ENCODE assay signal across 10 mouse cellular contexts in the genomic region with DNA sequence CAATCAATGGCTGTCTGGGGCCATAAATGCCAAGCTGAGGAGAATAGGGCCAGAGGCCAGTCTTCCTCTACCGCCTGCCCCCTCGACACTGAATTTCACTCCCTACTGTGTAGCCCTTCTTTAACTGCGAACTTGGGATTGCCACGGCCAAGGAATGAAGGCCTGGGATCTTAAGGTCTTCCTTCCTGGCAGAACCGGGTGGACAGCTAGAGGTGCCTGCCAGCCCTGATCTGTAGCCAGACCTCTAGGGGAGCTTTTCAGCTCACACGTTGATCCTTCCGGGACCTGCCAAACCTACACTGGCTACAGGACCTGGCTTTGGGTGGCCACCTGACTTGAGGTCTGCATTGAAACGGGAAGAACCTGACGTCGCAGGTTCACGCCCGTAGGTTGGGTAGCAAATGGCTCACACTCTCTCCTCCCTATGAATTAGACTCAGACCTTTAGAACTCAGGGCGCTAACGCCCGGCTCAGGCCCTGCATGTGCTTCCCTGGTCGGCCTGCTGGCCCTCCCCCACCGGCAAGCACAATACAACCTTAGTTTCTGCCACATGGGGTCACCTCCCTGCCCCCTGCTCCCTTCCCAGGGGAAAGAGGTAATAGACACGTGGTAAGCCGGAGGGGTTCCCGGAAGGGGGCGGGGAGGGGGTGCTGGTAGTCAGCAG. TPM values are rescaled to one million over a fixed set of nuclear protein-coding genes. Genes with fewer than 3 reads are reported as not detected.
DNase-seq lines count a peak whose midpoint lies in the region; TF ChIP-seq lines count a peak whose summit lies in the region.
"Had no signal": no experiment of that assay in that cellular context is flagged by ENCODE, and none has a peak within 500 bp of the region (broad histone marks: within the 10 kb centered on the region; RNA-seq: fewer than 3 reads in every experiment).

No protein-coding gene starts in this region.

- H3K4me3 ChIP-seq in ES-E14 (ENCODE audit: insufficient read depth in 1 of 2, low read depth in 1 of 2, low read length in 2 of 2, poor library complexity in 1 of 2, severe bottlenecking in 1 of 2) = peak overlapping the region; percentile 85 to 88
- H3K4me3 ChIP-seq in hindbrain, embryonic 10.5 days = peak overlapping the region; percentile 87
- peak overlapping the region; percentile 83 for H3K4me3 ChIP-seq in midbrain, embryonic 10.5 days

- no peaks in the 10 kb centered on the region for H3K27me3 ChIP-seq in hindbrain, embryonic 10.5 days (ENCODE audit: insufficient read depth, poor library complexity, severe bottlenecking)
- H3K27me3 ChIP-seq in midbrain, embryonic 10.5 days (ENCODE audit: low read depth, poor library complexity, severe bottlenecking) = no peaks in the 10 kb centered on the region

- peak overlapping the region; percentile 87 for H3K9ac ChIP-seq in ES-E14 (ENCODE audit: insufficient read depth, low read depth, low read length, poor library complexity, severe bottlenecking)

- in situ Hi-C loops in ES-E14 (cut with MboI; ENCODE audit: low sequenced_read_pairs in 2 of 2, unreplicated experiment in 2 of 2) = no loop called here

- H3K4me1 ChIP-seq in ES-E14 (ENCODE audit: control insufficient read depth in 2 of 2, insufficient read depth in 2 of 2, low read length in 2 of 2, poor library complexity in 1 of 2) = peaks cover 3 to 4% of the 10 kb centered on the region in 2 experiments; a peak in 3 of 4 replicates
- H3K4me1 ChIP-seq in hindbrain, embryonic 10.5 days (replicated peaks) = peaks cover 81% of the 10 kb centered on the region
- peaks cover 85% of the 10 kb centered on the region for H3K4me1 ChIP-seq in midbrain, embryonic 10.5 days

- no peaks in the 10 kb centered on the region for H3K9me3 ChIP-seq in ES-E14 (ENCODE audit: control insufficient read depth, insufficient read depth, low read depth, low read length)
- no peaks in the 10 kb centered on the region for H3K9me3 ChIP-seq in hindbrain, embryonic 10.5 days
- H3K9me3 ChIP-seq in midbrain, embryonic 10.5 days (replicated peaks) = no peaks in the 10 kb centered on the region

- peaks cover 5% of the 10 kb centered on the region; the same call in 1 of the 2 replicates for H3K36me3 ChIP-seq in ES-E14 (ENCODE audit: control insufficient read depth, insufficient read depth, low read length, poor library complexity, severe bottlenecking)
- H3K36me3 ChIP-seq in hindbrain, embryonic 10.5 days = peaks cover 12% of the 10 kb centered on the region; the same call in 1 of the 2 replicates
- peaks cover 28% of the 10 kb centered on the region; the same call in 1 of the 2 replicates for H3K36me3 ChIP-seq in midbrain, embryonic 10.5 days

- under 1% methylated on average over 21 of the region's 21 CpGs for WGBS in hindbrain, embryonic 10.5 days
- WGBS in midbrain, embryonic 10.5 days = under 1% methylated on average over 21 of the region's 21 CpGs

- DNase-seq in cerebellum, postnatal 25 days = peak; percentile 13 to 15
- no peak for DNase-seq in cerebellum, adult 8-10 months
- DNase-seq in ES-E14 (ENCODE audit: low read depth, low spot score) = no peak
- peak; percentile 69 for DNase-seq in hindbrain, embryonic 10.5 days (ENCODE audit: low spot score)
- DNase-seq in midbrain, embryonic 10.5 days (ENCODE audit: low spot score) = peak; percentile 65
- no peak for DNase-seq in left cerebral cortex, postnatal 14 days (ENCODE audit: low spot score in 2 of 2)
- no peak for DNase-seq in adrenal gland, adult 8-10 months
- DNase-seq in frontal cortex, adult 2 months (ENCODE audit: extremely low spot score in 1 of 2, low spot score in 1 of 2) = no peak
- DNase-seq: adrenal gland, postnatal 10 days; lung, postnatal 4 days had no signal

- peak overlapping the region; percentile 96 for H3K27ac ChIP-seq in ES-E14 (ENCODE audit: insufficient read depth, low read depth, low read length, poor library complexity, severe bottlenecking)
- peak overlapping the region; percentile 94 for H3K27ac ChIP-seq in hindbrain, embryonic 10.5 days
- H3K27ac ChIP-seq in midbrain, embryonic 10.5 days (replicated peaks) = peak overlapping the region; percentile 92

- intact Hi-C loops in left cerebral cortex, postnatal 14 days (cut with DNase I) = no loop called here

TF ChIP-seq in ES-E14, 5 proteins besides CTCF, POLR2A, EP300 and RAD21:
- no peak for TF ChIP-seq CHD2 (IDR thresholded peaks at IDR 0.05; ENCODE audit: low read depth, low read length)
- TF ChIP-seq HCFC1 (IDR thresholded peaks at IDR 0.05; ENCODE audit: borderline replicate concordance, insufficient read depth, low read length) = no peak
- no peak for TF ChIP-seq MAFK (IDR thresholded peaks at IDR 0.05; ENCODE audit: insufficient read depth, low read depth, low read length)
- no peak for TF ChIP-seq ZC3H11A (IDR thresholded peaks at IDR 0.05; ENCODE audit: borderline replicate concordance, low read depth, low read length)
- no peak for TF ChIP-seq ZNF384 (IDR thresholded peaks at IDR 0.05; ENCODE audit: low read depth, low read length)
TF ChIP-seq in ES-E14: peak in this region for 0.

RNA-seq across cellular contexts. Expression of gene Lin28a, which starts 1.3 kb away (rescaled TPM):
- total RNA-seq in ES-E14 (2012; rRNA removed) = 84.7 and 134 TPM in 2 replicates
- 13.4 and 27.5 TPM in 2 replicates for polyA plus RNA-seq in hindbrain, embryonic 10.5 days (2016; fragmentation: Nextera tagmentation; extraction: Ambion mirVana)
- 16.9 and 29.2 TPM in 2 replicates for polyA plus RNA-seq in midbrain, embryonic 10.5 days (2016; fragmentation: Nextera tagmentation; extraction: Ambion mirVana)
- not detected for total RNA-seq in left cerebral cortex, postnatal 14 days (2021)
- total RNA-seq in adrenal gland, adult 8-10 months (2022) = not detected
- not detected in 2 replicates for polyA plus RNA-seq in frontal cortex, adult 2 months (2012; rRNA removed)

RNA-seq across cellular contexts. Expression of gene Dhdds, which starts 16.6 kb away (rescaled TPM):
- 20.9 and 24.6 TPM in 2 replicates for total RNA-seq in ES-E14 (2012; rRNA removed)
- 39.5 and 42.3 TPM in 2 replicates for polyA plus RNA-seq in hindbrain, embryonic 10.5 days (2016; fragmentation: Nextera tagmentation; extraction: Ambion mirVana)
- 38.8 and 41.4 TPM in 2 replicates for polyA plus RNA-seq in midbrain, embryonic 10.5 days (2016; fragmentation: Nextera tagmentation; extraction: Ambion mirVana)
- total RNA-seq in left cerebral cortex, postnatal 14 days (2021) = 10 to 100 TPM; 61.0 to 63.6 TPM
- total RNA-seq in adrenal gland, adult 8-10 months (2022) = 10 to 100 TPM; 48.8 to 57.7 (median 57.0) TPM
- 54.8 and 56.5 TPM in 2 replicates for polyA plus RNA-seq in frontal cortex, adult 2 months (2012; rRNA removed)

RNA-seq across cellular contexts. Expression of gene Zfp683, which starts 36.3 kb away (rescaled TPM):
- not detected in 2 replicates for total RNA-seq in ES-E14 (2012; rRNA removed)
- not detected in 2 replicates for polyA plus RNA-seq in hindbrain, embryonic 10.5 days (2016; fragmentation: Nextera tagmentation; extraction: Ambion mirVana)
- polyA plus RNA-seq in midbrain, embryonic 10.5 days (2016; fragmentation: Nextera tagmentation; extraction: Ambion mirVana) = not detected in 2 replicates
- total RNA-seq in left cerebral cortex, postnatal 14 days (2021) = not detected
- under 1 TPM in 1 of 4 experiments, not detected in 3; 0.40 TPM for total RNA-seq in adrenal gland, adult 8-10 months (2022)
- not detected in 2 replicates for polyA plus RNA-seq in frontal cortex, adult 2 months (2012; rRNA removed)

RNA-seq across cellular contexts. Expression of gene Crybg2, which starts 43.3 kb away (rescaled TPM):
- total RNA-seq in ES-E14 (2012; rRNA removed) = 12.6 and 30.9 TPM in 2 replicates
- 1.6 and 2.9 TPM in 2 replicates for polyA plus RNA-seq in hindbrain, embryonic 10.5 days (2016; fragmentation: Nextera tagmentation; extraction: Ambion mirVana)
- 2.0 TPM in 2 replicates for polyA plus RNA-seq in midbrain, embryonic 10.5 days (2016; fragmentation: Nextera tagmentation; extraction: Ambion mirVana)
- total RNA-seq in left cerebral cortex, postnatal 14 days (2021) = 1 to 10 TPM; 1.3 to 1.4 TPM
- total RNA-seq in adrenal gland, adult 8-10 months (2022) = not detected
- polyA plus RNA-seq in frontal cortex, adult 2 months (2012; rRNA removed) = 2.6 TPM in 2 replicates

RNA-seq across cellular contexts. Expression of gene Hmgn2, which starts 48.9 kb away (rescaled TPM):
- total RNA-seq in ES-E14 (2012; rRNA removed) = 196 and 205 TPM in 2 replicates
- 3,014 and 3,091 TPM in 2 replicates for polyA plus RNA-seq in hindbrain, embryonic 10.5 days (2016; fragmentation: Nextera tagmentation; extraction: Ambion mirVana)
- 3,615 and 3,770 TPM in 2 replicates for polyA plus RNA-seq in midbrain, embryonic 10.5 days (2016; fragmentation: Nextera tagmentation; extraction: Ambion mirVana)
- 100 to 1,000 TPM; 118 to 146 TPM for total RNA-seq in left cerebral cortex, postnatal 14 days (2021)
- total RNA-seq in adrenal gland, adult 8-10 months (2022) = 100 to 1,000 TPM; 127 to 139 (median 136) TPM
- polyA plus RNA-seq in frontal cortex, adult 2 months (2012; rRNA removed) = 204 and 207 TPM in 2 replicates

Comparison
In these comparisons a context has a peak if more than half of its experiments do, and no peak if none do; other contexts are left out.
1. DNase-seq: peak in cerebellum, postnatal 25 days (2 of 2), hindbrain, embryonic 10.5 days (single experiment) and midbrain, embryonic 10.5 days (single experiment); none in cerebellum, adult 8-10 months (single experiment), ES-E14 (single experiment), left cerebral cortex, postnatal 14 days (0 of 2), adrenal gland, adult 8-10 months (single experiment) and frontal cortex, adult 2 months (0 of 2).
2. RNA of gene Lin28a, which starts 1.3 kb away (total RNA-seq): 84.7 to 134 TPM in ES-E14; not detected in left cerebral cortex, postnatal 14 days and not detected in adrenal gland, adult 8-10 months; every median in the first group is over 10 times any median in the second.
3. Peak in every context shown above with its lines, with median percentiles within 50 percentile points of each other: H3K27ac ChIP-seq and H3K4me3 ChIP-seq.